Mouse (Mus musculus): ENCODE measurements around the gene Tmem263. TPM values are rescaled to one million over a fixed set of nuclear protein-coding genes. Genes with fewer than 3 reads are reported as not detected.
A peak's percentile ranks its signal among the peaks of the same experiment; 100 is the strongest.

The Tmem263 gene
- total RNA-seq (2021), result 10 to 100 TPM in 1 of 2 experiments, 1 to 10 TPM in 1; 9.9 to 11.2 TPM
- long read RNA-seq, experiment 1, transcript Tmem263-201 (3 exons, 3,616 nt), result major isoform, 7 of 8 reads
- long read RNA-seq, experiment 1, partial matches to known transcripts, result 0 of 8 reads
- long read RNA-seq, experiment 1, other reads (novel, unspliced or antisense), result 1 of 8 reads
- long read RNA-seq, experiment 2, transcript Tmem263-201 (3 exons, 3,616 nt), result major isoform, 11 of 11 reads
- long read RNA-seq, experiment 2, partial matches to known transcripts, result 0 of 11 reads
- long read RNA-seq, experiment 2, other reads (novel, unspliced or antisense), result 0 of 11 reads

DNA sequence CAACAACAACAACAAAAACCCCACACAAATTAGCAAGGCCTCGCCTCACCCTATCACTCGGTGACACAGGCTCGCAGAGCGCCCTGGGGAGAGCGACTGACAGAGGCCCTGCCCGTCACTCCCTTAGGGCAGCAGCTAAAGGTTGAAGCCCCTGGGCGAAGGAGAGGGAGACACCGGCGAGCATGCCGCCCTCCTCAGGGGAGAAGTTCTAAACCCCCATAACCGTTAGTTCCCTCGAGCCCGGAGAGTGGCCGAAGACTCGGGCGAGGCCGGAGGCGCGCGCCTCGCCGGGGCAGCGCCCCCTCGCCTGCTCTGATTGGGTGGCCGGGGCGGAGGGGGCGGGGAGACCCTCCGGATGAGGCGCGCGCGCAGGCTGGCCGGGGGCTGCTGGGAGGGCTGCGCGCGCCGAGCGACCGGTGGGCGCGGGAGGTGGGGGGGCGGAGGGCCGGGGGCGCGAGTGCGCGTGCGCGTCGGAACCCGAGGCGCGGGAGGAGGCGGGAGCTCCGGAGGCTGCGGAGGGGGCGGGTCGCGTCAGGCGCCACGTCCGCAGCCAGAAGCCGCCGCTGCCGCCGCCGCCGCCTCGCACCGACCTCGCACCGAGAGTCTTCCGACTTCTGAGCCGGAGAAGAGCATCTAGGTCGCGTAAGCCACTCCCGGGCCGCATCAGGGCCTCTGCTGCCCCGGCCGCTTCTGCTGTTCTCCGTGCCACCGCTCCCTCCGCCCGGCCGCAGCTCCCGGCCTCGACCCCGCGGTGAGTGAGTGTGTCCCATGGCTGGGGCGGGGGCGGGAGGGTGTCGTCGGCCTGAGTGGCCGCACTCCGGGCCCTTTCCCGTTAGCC lies at the start of gene Tmem263, which contains the start of gene Fhl4:
TSS of gene Tmem263 (plus strand) at position 381 of the 838 bp plus-strand sequence.
TSS of gene Fhl4 (minus strand) at position 249 of the 838 bp plus-strand sequence.
- peak; percentile 91 for DNase-seq

DNA sequence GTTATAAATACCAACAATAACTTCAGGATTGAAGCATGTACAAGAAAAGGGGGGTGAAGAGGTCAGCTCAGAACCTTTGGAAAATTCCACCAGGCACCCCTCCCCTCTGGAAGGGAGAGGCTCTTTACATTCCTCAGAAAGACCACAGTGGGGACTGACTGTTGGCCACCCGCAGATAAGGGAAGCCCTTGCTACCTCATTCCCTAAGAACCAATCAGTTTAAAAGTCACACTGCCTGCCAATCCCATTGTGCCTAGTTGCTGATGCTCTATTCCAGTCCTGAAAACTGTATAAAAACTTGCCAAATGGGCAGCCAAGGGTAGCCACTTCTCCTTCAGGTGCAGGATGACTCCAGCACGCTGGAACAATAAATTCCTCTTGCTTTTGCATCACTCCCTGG lies 47.6 kb upstream of the Tmem263 start:
- DNase-seq, result no peak

DNA sequence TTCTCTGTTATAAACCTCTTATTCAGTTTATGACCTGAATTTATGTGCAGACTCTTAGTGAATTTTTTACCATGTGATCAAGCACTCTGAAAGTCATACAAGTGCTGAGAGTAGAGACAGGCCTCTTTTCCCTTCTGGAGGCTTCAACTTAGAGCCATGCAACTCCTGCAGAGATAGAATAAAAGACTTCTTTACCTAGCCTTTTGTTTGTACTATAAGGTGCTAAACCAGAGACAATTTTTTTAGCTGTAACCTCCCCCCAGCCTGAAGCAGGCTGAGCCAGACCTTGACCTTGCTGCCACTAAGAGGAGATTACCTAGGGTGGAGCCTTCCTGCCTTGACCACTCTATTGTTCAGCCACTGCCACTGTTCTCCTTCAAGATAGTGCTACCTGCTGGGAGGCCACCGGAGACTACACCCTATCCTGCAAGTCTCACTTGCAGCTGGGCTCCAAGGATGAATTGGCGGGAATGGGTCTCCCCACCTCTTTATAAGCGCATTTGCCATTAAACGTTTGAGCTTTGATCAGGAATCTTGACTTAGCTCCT lies 30.7 kb upstream of the Tmem263 start:
- DNase-seq, result no peak

DNA sequence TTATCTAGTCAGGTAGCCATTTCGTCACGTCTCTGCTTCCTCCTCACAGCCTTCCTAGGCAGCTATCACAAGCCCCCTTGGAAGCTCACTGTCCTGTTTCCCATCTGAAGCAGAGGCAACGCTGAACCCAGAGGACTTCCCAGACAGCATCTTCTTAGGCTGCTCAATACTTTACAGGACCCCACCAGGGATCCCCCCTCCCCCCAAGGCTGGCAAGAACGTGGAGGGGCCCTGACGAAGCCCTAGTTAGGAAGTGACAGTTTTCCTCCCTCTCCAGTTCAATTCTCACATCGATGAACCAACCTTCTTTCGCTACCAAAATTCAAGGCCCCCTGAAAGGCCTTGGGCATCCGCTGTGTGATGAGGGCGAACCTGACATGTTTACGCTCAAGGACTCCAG lies 586 bp upstream of the Tmem263 start:
- DNase-seq, result peak; percentile 8

DNA sequence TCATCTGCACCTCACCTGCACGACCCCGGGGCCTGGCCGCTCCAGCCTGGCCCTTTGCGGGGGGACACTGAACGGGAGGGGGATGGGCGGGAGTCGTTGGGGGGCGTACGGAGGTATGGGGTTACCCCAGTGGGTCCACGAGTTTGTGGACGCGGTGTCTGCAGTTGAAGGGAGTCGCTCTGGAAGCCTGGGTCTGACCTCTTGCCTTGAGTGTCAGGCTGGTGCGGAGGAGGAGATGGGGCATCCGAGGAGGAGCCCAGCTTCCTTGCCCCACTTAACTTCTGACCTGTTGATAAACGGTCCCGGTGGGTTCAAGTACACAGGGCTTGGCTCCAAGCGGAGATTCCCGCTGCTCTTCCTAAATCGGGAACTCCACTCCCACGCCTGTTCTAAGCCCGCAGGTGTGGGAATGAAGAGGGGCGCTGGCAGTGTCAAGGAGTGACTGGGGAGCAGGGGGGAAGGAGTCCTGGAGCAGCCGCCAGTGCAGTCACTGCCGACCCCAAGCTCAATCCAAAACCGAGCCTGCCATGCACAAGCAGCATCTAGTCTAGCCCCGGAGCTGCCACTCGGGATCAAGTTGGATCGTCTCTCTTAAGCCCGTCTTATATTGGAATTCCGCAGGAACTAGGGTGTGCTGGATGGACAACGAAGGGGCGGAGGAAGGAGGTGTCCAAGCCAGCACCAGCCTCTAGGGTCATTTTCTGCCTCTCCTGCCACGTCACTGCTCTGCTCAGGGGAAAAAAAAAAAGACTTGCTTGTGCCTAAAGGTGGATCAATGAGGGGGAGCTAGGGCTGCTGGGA lies 858 bp downstream of the Tmem263 start:
- DNase-seq, result peak; percentile 26

DNA sequence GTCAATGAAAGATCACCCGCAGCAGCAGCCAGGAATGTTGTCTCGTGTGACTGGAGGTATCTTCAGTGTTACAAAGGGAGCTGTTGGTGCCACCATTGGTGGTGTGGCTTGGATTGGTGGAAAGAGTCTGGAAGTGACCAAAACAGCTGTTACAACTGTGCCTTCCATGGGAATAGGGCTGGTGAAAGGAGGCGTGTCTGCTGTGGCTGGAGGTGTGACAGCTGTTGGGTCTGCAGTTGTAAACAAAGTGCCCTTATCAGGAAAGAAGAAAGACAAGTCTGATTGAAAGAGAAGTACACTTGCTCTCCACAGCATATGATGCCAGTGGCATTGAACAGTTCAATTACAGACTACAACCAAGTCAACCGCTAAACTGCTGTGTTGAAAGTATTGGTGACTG lies 12.0 kb downstream of the Tmem263 start:
- DNase-seq, result no peak

DNA sequence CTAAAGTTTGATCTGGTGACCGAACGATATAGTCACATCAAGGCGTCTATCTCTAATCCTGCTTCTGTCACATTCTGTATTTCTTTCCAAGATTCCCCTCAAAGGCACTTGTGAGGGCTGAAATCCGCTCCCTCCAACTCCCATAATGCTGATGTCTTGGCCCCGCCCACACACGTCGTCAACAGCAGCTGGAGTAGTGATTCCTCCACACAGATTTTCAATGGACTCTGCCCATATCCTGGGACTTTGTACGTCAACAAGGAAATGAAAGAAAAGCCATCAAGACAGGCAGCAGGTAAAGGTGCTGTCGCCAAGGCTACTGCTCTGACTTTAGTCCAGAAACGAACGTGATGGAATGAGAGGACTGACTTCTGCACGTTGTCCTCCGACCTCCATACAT lies 22.8 kb downstream of the Tmem263 start:
- DNase-seq, result no peak

DNA sequence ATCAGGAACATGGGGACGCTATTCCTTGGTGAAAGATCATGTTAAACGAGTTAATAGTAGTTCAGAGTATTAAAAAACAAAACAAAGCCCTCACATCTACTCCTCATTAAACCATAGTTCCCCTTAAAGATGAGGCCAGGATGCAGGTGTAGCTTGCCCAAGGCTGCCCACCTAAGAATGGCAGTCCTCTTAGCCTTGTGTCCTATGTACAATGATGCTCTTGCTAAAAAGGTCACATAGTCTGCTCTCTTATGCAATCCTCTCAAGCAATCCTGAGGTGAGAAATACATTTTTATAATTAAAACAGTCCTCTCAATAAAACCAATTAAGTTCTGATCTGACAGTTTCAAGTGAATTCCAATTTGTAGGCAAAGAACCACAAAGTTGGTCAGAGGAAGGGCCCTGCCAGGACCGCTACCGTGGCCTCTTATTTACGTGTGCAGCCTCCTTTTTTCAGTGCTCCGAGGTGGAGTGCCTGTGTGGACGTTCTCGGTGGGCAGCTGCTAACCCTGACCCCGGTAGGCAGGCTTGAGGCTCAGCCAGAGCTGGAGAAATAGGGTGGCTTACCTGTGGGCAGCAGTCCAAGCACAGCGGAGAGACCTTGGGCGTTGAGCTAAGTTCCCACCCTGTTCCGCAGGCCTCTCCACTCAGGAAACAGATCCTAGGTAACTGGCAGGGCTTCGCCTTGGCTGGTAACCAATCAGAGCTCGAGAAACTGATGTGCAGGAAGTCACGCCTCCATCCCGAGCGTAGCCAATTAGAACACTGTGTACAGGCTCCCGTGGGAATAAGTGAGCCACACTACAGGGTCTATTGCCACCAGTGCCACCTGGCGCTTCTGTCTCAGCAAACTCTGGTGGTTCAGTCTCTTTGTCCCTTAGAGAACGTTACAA lies 25.2 kb downstream of the Tmem263 start, which contains the start of gene Mterf2:
TSS of gene Mterf2 (minus strand) at position 633 of the 893 bp plus-strand sequence.
- DNase-seq, result peak; percentile 94

DNA sequence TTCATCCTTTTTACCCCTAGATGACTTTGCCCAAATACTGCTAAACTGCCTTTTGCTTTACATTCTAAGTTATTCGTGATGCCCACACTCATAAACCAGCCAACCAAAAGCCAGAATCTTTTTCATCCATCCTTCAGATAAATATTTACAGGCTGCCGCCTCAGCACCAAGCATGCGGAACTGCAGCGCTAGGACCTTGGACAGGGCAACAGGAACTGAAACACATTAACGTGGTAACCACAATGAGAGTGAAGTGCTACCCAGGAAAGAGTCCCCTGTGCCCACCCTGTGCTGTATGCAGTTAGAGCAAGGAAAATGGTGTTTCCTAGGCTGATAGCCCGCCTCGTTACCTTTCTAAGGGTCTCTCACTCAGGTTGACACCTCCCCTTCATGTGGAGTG lies 26.0 kb downstream of the Tmem263 start:
- no peak for DNase-seq

DNA sequence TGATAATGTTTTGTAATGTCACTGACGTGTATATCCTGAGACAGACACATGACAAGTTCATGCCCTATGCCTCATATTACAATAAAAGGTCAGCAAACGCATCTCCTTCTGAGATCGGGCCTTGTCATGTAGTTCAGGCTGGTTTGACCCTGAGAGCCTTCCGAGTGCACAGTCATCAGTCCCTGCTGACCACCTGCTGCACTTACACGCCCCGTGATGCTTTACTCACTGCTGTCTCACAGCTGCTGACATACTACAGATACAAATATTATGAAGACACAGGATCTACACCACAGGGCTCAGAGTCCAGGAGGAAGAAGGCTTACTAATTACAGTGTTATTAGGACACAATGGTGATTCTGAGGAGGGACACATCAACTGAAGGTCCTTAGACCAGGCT lies 34.1 kb downstream of the Tmem263 start:
- DNase-seq, result no peak

DNA sequence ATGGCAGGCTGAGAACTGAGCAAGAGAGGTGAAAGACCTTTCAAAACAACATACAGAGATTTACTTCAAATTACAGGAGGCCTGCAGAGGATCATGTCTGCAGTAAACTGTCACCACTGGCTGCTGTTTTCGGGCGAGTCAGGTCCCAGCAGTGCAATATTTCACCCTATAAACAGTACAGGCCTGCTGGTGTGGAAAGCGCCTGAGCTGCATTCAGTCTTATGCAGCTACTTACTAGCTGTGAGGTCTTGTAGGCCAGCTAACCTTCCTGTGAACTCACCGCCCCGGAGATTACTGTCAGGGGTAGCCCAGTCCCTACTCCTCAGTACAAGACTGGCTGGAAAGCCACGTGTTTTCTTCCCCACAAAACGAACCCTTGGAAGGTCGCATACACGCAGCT lies 39.0 kb downstream of the Tmem263 start:
- DNase-seq, result no peak

DNA sequence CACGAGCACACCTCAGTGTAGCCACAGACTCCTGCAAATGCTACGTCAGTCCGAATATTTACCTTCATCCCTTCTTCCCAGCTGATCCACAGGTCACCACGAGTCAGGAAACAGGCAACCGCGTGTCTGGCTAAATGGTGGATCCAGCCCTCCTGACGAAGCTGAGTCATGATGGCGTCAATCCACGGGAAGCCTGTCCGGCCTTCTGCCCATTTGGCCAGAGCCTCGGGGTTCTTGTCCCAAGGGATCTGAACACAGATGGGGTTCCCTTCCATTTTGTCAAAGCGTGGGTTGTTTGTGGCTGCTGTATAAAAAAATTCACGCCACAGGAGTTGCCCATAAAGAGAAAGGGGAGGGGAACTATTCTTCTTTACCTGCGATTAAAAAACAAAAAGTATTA lies 43.9 kb downstream of the Tmem263 start:
- DNase-seq, result no peak

DNA sequence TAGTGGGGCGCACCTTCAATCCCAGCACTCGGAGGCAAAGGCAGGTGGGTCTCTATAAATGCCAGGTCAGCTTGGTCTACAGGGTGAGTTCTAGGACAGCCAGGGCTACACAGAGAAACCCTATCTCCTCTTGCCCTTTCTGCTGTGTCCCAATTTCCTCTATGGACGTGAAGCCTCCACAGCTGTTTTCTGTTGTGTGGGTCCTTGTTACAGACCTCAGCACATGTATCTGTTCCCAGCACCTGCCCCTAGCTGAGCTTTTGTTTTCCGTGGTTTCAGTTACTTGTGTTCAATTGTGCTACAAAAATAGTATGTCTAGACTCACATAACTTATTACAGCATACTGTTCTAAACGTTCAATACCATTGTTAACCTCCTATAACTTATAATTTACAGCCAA lies 46.8 kb downstream of the Tmem263 start:
- no peak for DNase-seq

DNA sequence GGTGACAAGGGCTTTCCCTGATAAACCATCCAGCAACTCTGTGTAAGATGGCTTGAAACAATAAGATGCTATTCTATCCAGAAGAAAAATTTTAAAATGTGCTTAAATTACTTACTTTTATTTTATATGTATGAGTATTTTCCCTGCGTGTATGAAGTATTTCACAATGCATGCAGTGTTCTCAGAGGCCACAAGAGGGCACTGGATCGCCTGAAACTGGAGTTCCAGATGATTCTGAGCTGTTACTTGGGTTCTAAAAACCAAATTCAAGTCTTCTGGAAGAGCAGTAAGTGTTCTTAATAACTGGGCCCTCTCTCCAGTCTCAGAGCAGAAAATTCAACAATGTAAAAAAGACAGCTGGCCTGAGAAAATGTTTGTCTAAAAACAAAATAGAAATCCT lies 51.8 kb downstream of the Tmem263 start:
- DNase-seq, result no peak

DNA sequence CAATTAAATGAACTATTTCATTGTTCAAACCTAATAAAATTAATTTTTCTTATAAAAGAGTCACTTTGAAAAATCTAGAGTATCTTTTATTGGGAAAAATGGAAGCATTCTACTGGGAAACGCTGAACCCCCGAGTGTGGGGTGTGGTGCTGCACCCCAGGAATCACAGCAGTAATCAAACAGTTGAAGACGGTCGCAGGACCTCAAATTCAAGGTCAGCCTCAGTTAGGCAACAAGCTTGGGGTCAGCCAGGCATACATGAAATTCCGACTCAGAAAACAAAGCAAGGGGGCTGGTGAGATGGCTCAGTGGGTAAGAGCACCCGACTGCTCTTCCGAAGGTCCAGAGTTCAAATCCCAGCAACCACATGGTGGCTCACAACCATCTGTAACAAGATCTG lies 55.0 kb downstream of the Tmem263 start:
- DNase-seq, result no peak

DNA sequence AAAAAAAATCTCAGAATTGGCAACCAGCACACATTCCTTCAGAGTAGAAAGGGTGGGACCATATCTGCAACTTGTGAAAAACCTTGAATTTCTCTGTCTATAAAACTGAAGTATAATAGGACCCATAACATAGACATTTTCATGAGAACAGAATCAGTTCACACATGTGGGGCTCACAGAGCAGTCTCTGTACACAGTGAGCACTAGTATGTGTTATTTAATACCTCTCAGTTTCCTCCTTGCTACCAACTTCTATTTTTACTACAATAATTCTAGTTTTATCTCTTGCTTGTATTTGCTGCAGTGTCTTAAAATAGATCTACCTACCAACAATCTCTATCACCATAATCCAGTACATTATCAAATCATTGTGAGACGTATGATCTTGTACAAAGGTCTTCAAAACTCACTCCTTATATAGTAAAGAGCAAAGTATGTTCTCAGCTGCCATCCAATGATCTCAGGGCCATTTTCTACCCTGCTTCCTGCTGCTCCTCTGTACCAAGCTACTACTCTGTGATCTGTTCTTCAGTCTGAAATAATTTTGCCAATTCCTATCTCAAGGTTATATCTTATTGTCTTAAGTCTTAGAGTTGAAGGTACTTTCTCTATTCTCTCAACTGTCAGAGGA lies 57.7 kb downstream of the Tmem263 start:
- DNase-seq, result no peak

DNA sequence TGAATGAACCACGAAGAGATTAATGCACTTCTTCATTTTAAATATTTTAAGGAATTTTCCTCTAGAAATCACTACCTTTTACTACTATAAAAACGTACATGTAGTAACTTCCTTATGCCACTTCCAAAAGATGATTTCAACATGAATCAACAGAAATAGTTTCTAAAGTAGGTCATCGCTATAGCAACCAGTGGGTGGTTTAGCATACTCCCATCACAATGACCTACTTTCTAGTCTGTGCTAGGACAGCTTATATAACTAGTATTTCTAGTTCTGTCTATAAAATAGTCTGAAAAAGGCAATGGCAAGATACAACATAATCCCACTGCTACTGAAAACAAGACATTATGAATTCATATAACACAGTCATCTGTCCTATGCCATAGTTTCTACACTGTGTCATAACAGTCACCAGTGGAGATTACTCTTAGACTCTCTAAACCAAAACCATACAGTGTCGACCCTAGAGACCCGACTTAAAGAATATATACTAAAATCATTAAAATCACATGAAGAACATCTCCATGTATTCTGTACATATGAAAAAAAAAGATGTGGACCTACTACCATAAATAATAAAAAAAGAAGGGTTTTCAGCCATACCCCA lies 59.4 kb downstream of the Tmem263 start:
- DNase-seq, result no peak

DNA sequence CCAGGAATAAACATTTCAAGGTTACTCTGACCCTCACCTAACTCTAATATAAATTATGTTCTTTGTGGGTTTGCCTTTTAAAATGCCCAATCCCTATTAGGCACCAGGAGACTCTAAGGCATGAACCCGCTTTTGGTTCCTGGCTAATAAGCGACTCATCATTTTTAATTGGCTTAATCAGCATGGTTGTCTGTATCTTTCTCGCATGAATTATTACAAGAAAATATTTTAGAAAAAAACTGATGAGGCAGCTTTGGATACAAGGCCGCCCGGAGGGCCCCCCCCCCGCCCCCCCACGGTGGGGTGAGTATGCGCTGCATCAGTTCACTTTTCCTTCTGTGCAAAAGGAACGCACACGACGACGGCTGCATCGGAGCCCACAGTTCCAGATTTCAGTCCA lies 62.4 kb downstream of the Tmem263 start:
- DNase-seq, result no peak

DNA sequence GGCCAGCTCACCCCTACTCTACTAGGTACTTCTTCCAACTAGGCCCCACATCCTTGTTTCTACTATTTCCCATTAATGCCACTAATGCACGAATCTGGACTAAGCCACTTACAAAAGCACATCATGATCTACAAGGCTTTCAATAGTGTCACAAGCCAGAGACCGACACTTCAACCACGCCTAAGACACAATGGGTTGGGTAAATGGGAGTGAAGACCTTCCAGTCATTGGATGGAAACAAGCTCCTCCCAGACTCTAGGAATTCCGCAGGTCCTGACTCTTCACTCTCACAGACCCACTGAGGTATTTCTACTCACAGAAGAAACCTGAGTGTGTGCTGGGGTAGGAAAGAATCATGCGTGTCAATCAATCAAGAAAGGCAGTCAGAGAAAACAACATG lies 62.9 kb downstream of the Tmem263 start:
- DNase-seq, result no peak
